Mouse (Mus musculus): Measurements from ENCODE around the gene Dpp8.
A peak's percentile ranks its signal among the peaks of the same experiment; 100 is the strongest.
"Not testable (repeated sequence)": the region's sequence is repeated elsewhere in the genome, so short reads cannot be mapped to it uniquely, and the experiment has no call there.

The Dpp8 gene

GRCm38 (mm10) chr9:65032269-65033108 lies at the start of gene Dpp8:
Gene Dpp8 (plus strand): TSS chr9:65032414.
- DNase-seq = peak; percentile 93

GRCm38 (mm10) chr9:64985037-64985794 lies 47.0 kb upstream of the Dpp8 start:
- DNase-seq = no peak

GRCm38 (mm10) chr9:64985807-64986206 lies 46.4 kb upstream of the Dpp8 start:
- no peak for DNase-seq

GRCm38 (mm10) chr9:64987651-64988050 lies 44.6 kb upstream of the Dpp8 start:
- DNase-seq = no peak

GRCm38 (mm10) chr9:64988443-64988842 lies 43.8 kb upstream of the Dpp8 start:
- no peak for DNase-seq

- no peak for DNase-seq
Measured at GRCm38 (mm10) chr9:64990291-64990690, 41.9 kb upstream of the Dpp8 start.

- DNase-seq = not testable (repeated sequence)
Measured at GRCm38 (mm10) chr9:64995464-64995863, 36.8 kb upstream of the Dpp8 start.

GRCm38 (mm10) chr9:65001481-65001880 lies 30.7 kb upstream of the Dpp8 start:
- no peak for DNase-seq

GRCm38 (mm10) chr9:65005737-65006136 lies 26.5 kb upstream of the Dpp8 start:
- no peak for DNase-seq

- no peak for DNase-seq
Measured at GRCm38 (mm10) chr9:65010632-65011031, 21.6 kb upstream of the Dpp8 start.

- no peak for DNase-seq
Measured at GRCm38 (mm10) chr9:65011304-65011703, 20.9 kb upstream of the Dpp8 start.

- no peak for DNase-seq
Measured at GRCm38 (mm10) chr9:65015461-65016222, 16.6 kb upstream of the Dpp8 start.

- DNase-seq = no peak
Measured at GRCm38 (mm10) chr9:65016241-65016977, 15.8 kb upstream of the Dpp8 start.

GRCm38 (mm10) chr9:65016978-65017827 lies 15.0 kb upstream of the Dpp8 start:
- DNase-seq = no peak

GRCm38 (mm10) chr9:65017896-65018295 lies 14.3 kb upstream of the Dpp8 start:
- DNase-seq = no peak

- DNase-seq = no peak
Measured at GRCm38 (mm10) chr9:65018588-65019121, 13.6 kb upstream of the Dpp8 start.

GRCm38 (mm10) chr9:65019146-65019545 lies 13.1 kb upstream of the Dpp8 start:
- DNase-seq = no peak

- no peak for DNase-seq
Measured at GRCm38 (mm10) chr9:65020128-65020527, 12.1 kb upstream of the Dpp8 start.

- DNase-seq = peak; percentile 91
Measured at GRCm38 (mm10) chr9:65020991-65021886, 11.0 kb upstream of the Dpp8 start, which contains the start of gene Hacd3. Gene Hacd3 (minus strand): TSS chr9:65021693.

Measured in cerebellum, adult 11-12 months (tissue).